Mouse (Mus musculus): Measurements from ENCODE around the gene Nrxn3. TPM values are rescaled to one million over a fixed set of nuclear protein-coding genes. Genes with fewer than 3 reads are reported as not detected.

Nrxn3 gene
- polyA plus RNA-seq, 1 experiment from 2014 or later = 2.7 TPM

DNA sequence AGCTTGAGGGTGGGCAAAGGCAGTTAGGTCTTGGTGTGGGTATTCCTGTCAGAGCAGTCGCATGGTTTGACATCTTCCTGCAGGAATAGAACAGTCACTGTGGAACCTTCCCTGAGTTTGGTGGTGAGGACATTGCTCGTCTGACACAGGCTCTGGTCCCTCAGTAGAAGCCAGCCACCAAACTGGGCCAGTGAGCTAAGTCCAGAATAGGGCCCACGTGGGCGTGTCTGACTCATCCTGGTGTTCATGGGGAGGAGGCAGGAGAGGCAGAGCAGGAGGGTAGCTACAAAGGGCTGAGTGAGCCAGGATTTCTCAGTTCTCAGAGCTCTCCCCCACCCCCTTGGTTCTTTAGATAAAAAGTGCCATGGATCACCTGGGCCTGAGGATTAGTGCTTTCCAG lies 15.9 kb downstream of the Nrxn3 start:
- Histone ChIP-seq H3K27me3 (no peaks in the 10 kb centered on the region), H3K9ac (no peak overlapping the region), H3K4me1 (no peaks in the 10 kb centered on the region), H3K9me3 (no peaks in the 10 kb centered on the region), H3K36me3 (no peaks in the 10 kb centered on the region), H3K27ac (no peak overlapping the region), H3K4me3 (no peak overlapping the region), H3K4me2 (no peak overlapping the region)
- no peak for ATAC-seq (ENCODE audit: borderline replicate concordance, extremely low read depth, low FRiP score, low TSS enrichment)
- WGBS = 60% methylated on average over 4 of the region's 4 CpGs

GRCm38 (mm10) chr12:88746788-88747187 lies 24.1 kb downstream of the Nrxn3 start:
- no peaks in the 10 kb centered on the region for H3K27me3 ChIP-seq
- H3K36me3 ChIP-seq = no peaks in the 10 kb centered on the region
- no peak overlapping the region for H3K4me3 ChIP-seq
- no peak for ATAC-seq (ENCODE audit: borderline replicate concordance, extremely low read depth, low FRiP score, low TSS enrichment)
- no peak overlapping the region for H3K9ac ChIP-seq
- no peaks in the 10 kb centered on the region for H3K9me3 ChIP-seq
- no peak overlapping the region for H3K27ac ChIP-seq
- no peak overlapping the region for H3K4me2 ChIP-seq
- no peaks in the 10 kb centered on the region for H3K4me1 ChIP-seq
- 67% methylated on average over 5 of the region's 5 CpGs for WGBS

DNA sequence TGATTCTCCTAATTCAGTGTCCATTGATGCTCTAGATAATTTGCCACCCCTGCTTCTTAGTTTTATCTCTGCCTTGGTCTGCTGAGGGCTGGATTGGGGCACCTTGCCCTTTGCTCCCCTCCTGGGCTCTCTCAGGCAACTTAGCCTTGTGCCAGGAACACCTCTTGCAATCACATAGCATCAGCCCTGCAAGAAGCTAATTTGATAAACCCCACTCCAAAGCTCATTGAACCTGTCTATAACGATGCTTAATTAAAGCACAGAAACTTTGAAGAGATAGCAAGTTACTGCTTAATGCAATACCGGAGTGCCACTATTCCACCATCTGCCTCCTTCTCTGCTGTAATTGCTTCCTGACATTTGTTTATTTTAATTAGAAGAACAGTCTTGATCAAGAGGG lies 42.1 kb downstream of the Nrxn3 start:
- ATAC-seq (ENCODE audit: borderline replicate concordance, extremely low read depth, low FRiP score, low TSS enrichment) = no peak
- no peaks in the 10 kb centered on the region for H3K9me3 ChIP-seq
- H3K4me3 ChIP-seq = no peak overlapping the region
- no peak overlapping the region for H3K27ac ChIP-seq
- 39% methylated on average over 2 of the region's 2 CpGs for WGBS
- H3K36me3 ChIP-seq = no peaks in the 10 kb centered on the region
- no peaks in the 10 kb centered on the region for H3K27me3 ChIP-seq
- no peaks in the 10 kb centered on the region for H3K4me1 ChIP-seq
- H3K9ac ChIP-seq = no peak overlapping the region
- no peak overlapping the region for H3K4me2 ChIP-seq

- no peak overlapping the region for H3K4me3 ChIP-seq
- H3K27me3 ChIP-seq = no peaks in the 10 kb centered on the region
- 85% methylated on average over 2 of the region's 2 CpGs for WGBS
- no peaks in the 10 kb centered on the region for H3K4me1 ChIP-seq
- H3K9ac ChIP-seq = no peak overlapping the region
- H3K4me2 ChIP-seq = no peak overlapping the region
- H3K27ac ChIP-seq = no peak overlapping the region
- no peaks in the 10 kb centered on the region for H3K36me3 ChIP-seq
- H3K9me3 ChIP-seq = no peaks in the 10 kb centered on the region
- no peak for ATAC-seq (ENCODE audit: borderline replicate concordance, extremely low read depth, low FRiP score, low TSS enrichment)
Measured at GRCm38 (mm10) chr12:88774666-88775065, 52.0 kb downstream of the Nrxn3 start.

DNA sequence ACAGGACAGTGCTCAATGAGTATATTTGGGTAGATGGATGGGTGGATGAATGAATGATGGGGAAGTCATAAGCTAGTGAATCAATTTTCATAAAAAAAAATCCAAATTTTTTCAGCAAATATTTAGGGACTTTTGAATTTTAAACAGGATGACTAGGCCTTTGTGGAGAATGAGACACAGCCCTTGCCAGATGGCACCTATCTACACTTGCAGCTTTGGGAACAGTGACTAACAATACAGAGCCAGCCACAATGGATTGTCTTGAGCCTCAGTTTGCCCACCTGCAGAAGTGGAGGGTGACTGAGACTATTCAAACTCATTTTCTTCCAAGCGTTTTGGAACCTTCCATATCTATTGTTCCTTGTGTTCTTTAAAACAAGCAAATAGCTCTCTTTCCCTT lies 55.4 kb downstream of the Nrxn3 start:
- Histone ChIP-seq H3K4me2 (no peak overlapping the region), H3K27ac (no peak overlapping the region), H3K4me1 (no peaks in the 10 kb centered on the region), H3K36me3 (no peaks in the 10 kb centered on the region), H3K9ac (no peak overlapping the region), H3K4me3 (no peak overlapping the region), H3K9me3 (no peaks in the 10 kb centered on the region), H3K27me3 (no peaks in the 10 kb centered on the region)
- 65% methylated on average over 1 of the region's 1 CpGs for whole genome bisulfite sequencing
- no peak for ATAC-seq (ENCODE audit: borderline replicate concordance, extremely low read depth, low FRiP score, low TSS enrichment)

GRCm38 (mm10) chr12:88784199-88785147 lies 61.8 kb downstream of the Nrxn3 start:
- no peak for ATAC-seq (ENCODE audit: borderline replicate concordance, extremely low read depth, low FRiP score, low TSS enrichment)
- Histone ChIP-seq H3K9me3 (no peaks in the 10 kb centered on the region), H3K4me2 (no peak overlapping the region), H3K9ac (no peak overlapping the region), H3K4me1 (no peaks in the 10 kb centered on the region), H3K36me3 (no peaks in the 10 kb centered on the region), H3K4me3 (no peak overlapping the region), H3K27ac (no peak overlapping the region), H3K27me3 (no peaks in the 10 kb centered on the region)
- 41% methylated on average over 10 of the region's 10 CpGs for WGBS

DNA sequence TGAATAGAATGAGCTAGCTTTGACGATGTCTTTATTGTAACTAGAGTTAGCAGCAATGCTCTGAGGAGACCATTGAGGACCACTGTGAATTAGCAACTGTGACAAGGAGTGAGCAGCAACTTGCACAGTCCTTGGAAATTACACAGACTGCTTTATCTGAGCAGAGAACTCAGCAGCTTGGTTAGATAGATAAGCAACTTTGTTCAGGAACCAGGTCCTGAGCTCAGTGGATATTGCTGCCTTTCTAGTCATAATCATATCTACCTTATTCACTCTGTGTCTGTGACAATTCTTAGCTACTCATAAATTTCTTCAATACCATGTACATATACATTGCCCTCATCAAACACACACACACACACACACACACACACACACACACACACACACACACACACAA lies 70.6 kb downstream of the Nrxn3 start:
- no peaks in the 10 kb centered on the region for H3K4me1 ChIP-seq
- no peaks in the 10 kb centered on the region for H3K9me3 ChIP-seq
- 88% methylated on average over 1 of the region's 1 CpGs for WGBS
- no peak overlapping the region for H3K4me3 ChIP-seq
- no peak for ATAC-seq (ENCODE audit: borderline replicate concordance, extremely low read depth, low FRiP score, low TSS enrichment)
- no peak overlapping the region for H3K9ac ChIP-seq
- no peaks in the 10 kb centered on the region for H3K27me3 ChIP-seq
- H3K36me3 ChIP-seq = no peaks in the 10 kb centered on the region
- H3K4me2 ChIP-seq = no peak overlapping the region
- no peak overlapping the region for H3K27ac ChIP-seq

DNA sequence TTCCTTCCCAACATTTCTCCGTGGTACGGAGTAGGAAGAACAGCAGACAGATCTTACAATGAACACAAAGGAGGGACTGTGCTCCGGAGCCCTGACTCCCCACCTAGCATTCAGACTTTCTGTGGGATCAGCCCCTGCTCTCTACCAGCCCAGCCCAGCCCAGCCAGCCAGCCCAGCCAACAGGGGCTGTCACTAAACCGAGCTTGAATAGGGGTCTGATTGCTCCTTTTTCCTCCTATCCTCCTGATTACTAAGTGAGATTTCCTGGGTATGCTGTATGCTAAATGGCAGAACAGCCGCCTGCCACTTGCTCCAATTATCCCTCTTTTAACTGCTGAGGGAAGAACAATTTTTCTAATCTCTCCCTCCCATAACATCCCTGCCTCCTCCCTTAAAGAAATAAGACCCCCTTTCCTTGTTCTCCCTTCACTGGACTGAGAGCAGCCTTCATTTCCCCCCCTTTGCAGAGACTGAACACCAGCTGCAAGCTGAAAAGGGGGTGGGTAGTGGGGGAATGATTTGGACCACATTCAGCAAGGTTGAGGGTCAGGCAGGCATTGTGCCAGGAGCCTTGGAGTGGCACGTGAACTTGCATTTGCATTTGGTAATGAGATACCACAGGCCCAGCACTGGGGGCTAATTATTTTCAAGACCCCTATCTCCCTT lies 78.4 kb downstream of the Nrxn3 start:
- Histone ChIP-seq H3K4me3 (no peak overlapping the region), H3K27me3 (no peaks in the 10 kb centered on the region), H3K36me3 (no peaks in the 10 kb centered on the region), H3K4me1 (no peaks in the 10 kb centered on the region), H3K4me2 (no peak overlapping the region), H3K9ac (no peak overlapping the region), H3K27ac (no peak overlapping the region), H3K9me3 (no peaks in the 10 kb centered on the region)
- 37% methylated on average over 6 of the region's 6 CpGs for WGBS
- no peak for ATAC-seq (ENCODE audit: borderline replicate concordance, extremely low read depth, low FRiP score, low TSS enrichment)

- Histone ChIP-seq H3K9me3 (no peaks in the 10 kb centered on the region), H3K9ac (no peak overlapping the region), H3K36me3 (no peaks in the 10 kb centered on the region), H3K4me2 (no peak overlapping the region), H3K27me3 (no peaks in the 10 kb centered on the region), H3K4me3 (no peak overlapping the region), H3K4me1 (no peaks in the 10 kb centered on the region), H3K27ac (no peak overlapping the region)
- 84% methylated on average over 1 of the region's 1 CpGs for WGBS
- no peak for ATAC-seq (ENCODE audit: borderline replicate concordance, extremely low read depth, low FRiP score, low TSS enrichment)
Measured at GRCm38 (mm10) chr12:88801656-88802007, 79.0 kb downstream of the Nrxn3 start.

- Histone ChIP-seq H3K9ac (no peak overlapping the region), H3K4me1 (0 out of 2 replicates have a peak, but pooled peaks cover 5% of the 10 kb centered on the region), H3K4me2 (no peak overlapping the region), H3K4me3 (no peak overlapping the region), H3K27me3 (no peaks in the 10 kb centered on the region), H3K9me3 (no peaks in the 10 kb centered on the region), H3K36me3 (no peaks in the 10 kb centered on the region), H3K27ac (no peak overlapping the region)
- 72% methylated on average over 1 of the region's 1 CpGs for WGBS
- no peak for ATAC-seq (ENCODE audit: borderline replicate concordance, extremely low read depth, low FRiP score, low TSS enrichment)
Measured at GRCm38 (mm10) chr12:88808947-88809346, 86.3 kb downstream of the Nrxn3 start.

DNA sequence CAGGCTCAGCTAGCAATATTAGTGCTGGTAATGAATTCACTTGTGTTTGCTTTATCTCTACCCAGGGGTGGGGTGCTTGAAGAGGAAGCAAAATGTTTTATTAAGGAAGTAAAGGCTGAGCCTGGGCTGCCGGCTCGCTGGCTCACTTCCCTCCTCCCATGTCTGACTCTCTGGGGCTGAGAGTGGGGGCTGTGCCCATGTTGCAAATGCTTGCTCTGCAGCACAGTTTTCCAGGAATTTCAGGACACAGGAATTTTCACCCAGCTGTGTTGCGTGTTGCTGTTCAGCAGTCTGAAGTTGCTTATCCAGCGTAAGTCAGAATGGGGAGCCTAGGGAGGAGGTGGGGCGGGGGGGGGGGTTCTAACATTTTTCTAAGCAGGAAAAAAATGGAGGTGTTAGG lies 89.5 kb downstream of the Nrxn3 start:
- no peaks in the 10 kb centered on the region for H3K36me3 ChIP-seq
- H3K4me2 ChIP-seq = no peak overlapping the region
- no peak overlapping the region for H3K27ac ChIP-seq
- ATAC-seq (ENCODE audit: borderline replicate concordance, extremely low read depth, low FRiP score, low TSS enrichment) = no peak
- WGBS = 17% methylated on average over 5 of the region's 5 CpGs
- no peak overlapping the region for H3K9ac ChIP-seq
- no peaks in the 10 kb centered on the region for H3K27me3 ChIP-seq
- H3K9me3 ChIP-seq = no peaks in the 10 kb centered on the region
- no peak overlapping the region for H3K4me3 ChIP-seq
- H3K4me1 ChIP-seq = 0 out of 2 replicates have a peak, but pooled peaks cover 5% of the 10 kb centered on the region

DNA sequence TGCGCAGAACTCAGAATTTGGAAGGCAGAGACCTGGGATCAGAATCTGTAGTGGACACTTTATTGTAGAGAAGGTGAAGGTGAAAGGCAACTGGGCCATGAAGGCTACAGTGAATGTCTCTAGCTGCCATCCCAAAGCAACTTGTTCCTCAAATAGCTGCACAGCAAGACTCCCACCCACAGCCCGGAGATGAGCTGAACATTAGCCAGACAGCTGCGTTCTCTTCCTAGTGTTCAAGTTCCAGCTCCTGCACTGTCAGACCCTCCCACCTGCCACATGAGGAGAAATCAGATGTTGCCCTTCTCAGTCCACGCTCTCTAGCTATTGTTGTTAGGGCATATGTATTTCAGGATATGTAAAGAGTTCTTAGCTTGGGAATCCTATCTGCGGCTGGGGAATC lies 94.2 kb downstream of the Nrxn3 start:
- Histone ChIP-seq H3K27ac (no peak overlapping the region), H3K27me3 (no peaks in the 10 kb centered on the region), H3K9ac (no peak overlapping the region), H3K9me3 (no peaks in the 10 kb centered on the region), H3K4me2 (no peak overlapping the region), H3K36me3 (no peaks in the 10 kb centered on the region), H3K4me3 (no peak overlapping the region), H3K4me1 (0 out of 2 replicates have a peak, but pooled peaks cover 5% of the 10 kb centered on the region)
- ATAC-seq (ENCODE audit: borderline replicate concordance, extremely low read depth, low FRiP score, low TSS enrichment) = no peak
- WGBS = 76% methylated on average over 5 of the region's 5 CpGs

All from lung, embryonic 15.5 days (tissue).